Mouse (Mus musculus) spleen, adult 2 months (tissue): ENCODE results near the gene Awat2.

Experiments used
- CTCF ChIP-seq: fragments of 200-500 bp; IDR thresholded peaks from 2 replicates; pipeline ENCODE4 v1.5.1; 2011; ENCODE audit warnings: mild to moderate bottlenecking, inconsistent platforms; ENCODE audit not compliant: insufficient read depth, insufficient read length, insufficient replicate concordance; ENCODE audit errors: extremely low read depth
- POLR2A ChIP-seq: fragments of 200-500 bp; IDR thresholded peaks from 2 replicates; pipeline ENCODE4 v1.6.1; 2011; ENCODE audit warnings: low read depth, low read length, inconsistent platforms

DNA sequence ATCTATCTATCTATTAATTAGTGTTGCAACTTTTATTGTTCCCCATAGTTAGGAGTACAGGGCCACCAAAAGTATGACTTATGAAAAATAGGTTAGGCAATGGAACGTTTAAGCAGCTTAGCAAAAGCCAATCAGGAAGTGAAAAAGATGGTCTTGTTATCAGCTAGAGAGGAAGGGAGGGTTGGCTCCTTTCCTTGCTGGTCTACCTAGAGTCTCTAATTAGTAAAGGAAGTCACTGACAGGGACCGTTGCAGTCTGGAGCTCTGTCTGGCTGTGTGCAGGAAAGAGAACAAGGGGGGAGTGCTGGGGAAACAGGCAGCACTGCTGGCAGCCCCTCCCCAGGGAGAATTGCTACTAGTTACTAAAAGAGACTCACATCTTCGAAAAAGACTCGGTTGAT lies 25.5 kb upstream of the Awat2 start:
- TF ChIP-seq CTCF (no peak), POLR2A (no peak)
